Mouse (Mus musculus): Measurements from ENCODE around the gene Bpifc. TPM values are rescaled to one million over a fixed set of nuclear protein-coding genes. Genes with fewer than 3 reads are reported as not detected.
"Not testable (repeated sequence)": the region's sequence is repeated elsewhere in the genome, so short reads cannot be mapped to it uniquely, and the experiment has no call there.

Gene Bpifc
- total RNA-seq (2022): under 1 TPM; 0.11 to 0.39 (median 0.20) TPM

- no peak for DNase-seq (ENCODE audit: low spot score in 2 of 2)
Measured at GRCm38 (mm10) chr10:86011781-86012180, at the start of gene Bpifc. TSS of gene Bpifc (minus strand) at chr10:86011895.

- DNase-seq (ENCODE audit: low spot score in 2 of 2): no peak
Measured at GRCm38 (mm10) chr10:86060267-86060666, 48.6 kb upstream of the Bpifc start.

DNA sequence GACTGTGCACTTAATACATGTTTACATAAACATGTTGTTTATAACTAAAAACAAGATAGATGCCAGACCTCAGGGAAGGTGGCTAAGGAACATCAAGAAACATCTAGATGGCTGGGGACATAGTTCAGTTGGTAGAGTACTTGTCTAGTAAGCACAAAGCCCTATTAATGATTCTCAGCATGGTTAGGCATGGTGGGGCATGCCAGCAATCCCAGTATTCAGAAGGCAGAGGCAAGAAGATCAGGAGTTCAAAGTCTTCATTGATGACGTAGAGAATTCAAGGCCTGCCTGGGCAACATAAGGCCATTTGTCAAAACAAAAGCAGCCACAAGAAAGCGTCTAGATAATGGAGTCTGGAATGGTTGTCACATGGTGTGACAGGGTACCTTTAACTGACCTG is 46.0 kb upstream of the Bpifc start:
- no peak for DNase-seq (ENCODE audit: low spot score in 2 of 2)

- DNase-seq (ENCODE audit: low spot score in 2 of 2): no peak
Measured at GRCm38 (mm10) chr10:86057286-86057685, 45.6 kb upstream of the Bpifc start.

DNA sequence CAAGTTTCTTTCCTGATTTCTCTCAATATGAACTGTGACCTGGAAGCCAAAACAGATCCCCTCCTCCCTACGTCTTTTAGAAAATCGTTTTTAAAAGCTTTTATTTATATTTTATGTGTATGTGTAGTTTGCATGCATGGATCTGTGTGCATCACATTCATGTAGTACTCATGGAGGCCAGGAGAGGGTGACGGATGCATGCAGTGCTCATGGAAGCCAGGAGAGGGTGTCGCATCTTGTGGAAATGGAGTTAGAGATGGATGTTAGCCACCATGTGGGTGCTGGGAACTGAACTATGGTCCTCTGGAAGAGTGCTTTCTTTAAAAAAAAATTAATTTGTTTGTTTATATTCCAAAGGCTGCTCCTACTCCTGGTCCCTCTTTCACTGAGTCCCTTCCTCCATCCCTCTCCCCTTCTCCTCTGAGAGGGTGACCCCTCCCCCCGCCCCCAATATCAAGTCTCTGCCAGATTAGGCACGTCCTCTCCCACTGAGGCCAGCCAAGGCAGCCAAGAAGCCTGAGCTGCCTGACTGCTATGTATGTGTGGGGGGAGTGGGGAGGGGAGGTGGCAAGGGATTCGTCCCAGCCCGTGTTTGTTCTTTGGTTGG is 44.7 kb upstream of the Bpifc start:
- no peak for DNase-seq (ENCODE audit: low spot score in 2 of 2)

DNA sequence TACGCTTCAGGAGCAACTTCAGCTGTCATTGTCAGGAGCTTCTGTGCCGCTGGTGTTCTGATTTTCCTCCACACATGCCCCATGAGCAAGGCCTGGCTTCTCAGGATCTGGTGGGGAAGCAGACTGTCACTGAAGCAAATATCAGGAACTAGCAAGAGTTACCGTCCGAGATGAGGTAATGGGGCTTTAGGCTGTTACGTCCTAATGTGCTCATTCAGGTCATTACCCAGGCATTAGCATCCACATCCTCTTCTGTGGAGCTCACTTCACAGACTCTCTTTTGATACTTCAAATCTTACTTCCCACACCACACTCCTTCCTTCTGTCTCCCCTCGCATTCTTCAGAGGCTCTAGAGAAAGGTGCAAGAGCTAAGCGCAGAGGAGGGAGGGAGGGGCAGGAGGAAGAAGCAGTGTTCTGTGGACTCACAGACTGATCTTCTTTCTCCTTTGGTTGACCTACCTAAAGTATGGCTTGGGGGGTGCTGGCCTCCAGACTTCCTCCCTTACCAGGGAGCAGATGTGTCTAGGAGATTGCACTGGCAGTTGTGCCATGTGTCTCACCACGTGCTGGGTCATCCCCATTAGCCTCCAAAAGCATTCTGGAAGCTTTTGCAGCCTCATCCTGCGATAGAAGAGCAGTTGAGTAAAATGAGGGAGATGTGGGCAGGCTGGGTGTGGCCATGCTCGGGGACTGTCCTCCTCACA is 41.3 kb upstream of the Bpifc start:
- no peak for DNase-seq (ENCODE audit: low spot score in 2 of 2)

DNA sequence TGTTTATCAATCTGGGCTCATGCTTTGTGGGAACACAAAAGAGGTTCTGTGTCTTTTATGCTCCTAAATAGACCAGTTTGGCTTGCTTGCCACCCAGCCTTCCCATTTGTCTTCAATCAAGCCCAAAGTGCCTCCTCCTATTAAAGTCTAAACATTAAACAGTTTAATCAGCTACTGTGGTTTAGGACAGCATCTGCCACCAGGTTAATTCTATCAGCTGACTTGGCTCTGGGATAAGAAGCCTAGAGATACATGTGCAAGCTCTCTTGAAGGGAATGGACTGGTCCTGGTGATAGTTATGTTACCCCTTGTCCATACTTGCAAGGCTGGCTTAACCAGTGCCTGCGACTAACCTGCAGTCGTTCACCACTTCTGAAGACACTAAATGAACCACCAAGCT is 38.8 kb upstream of the Bpifc start:
- DNase-seq (ENCODE audit: low spot score in 2 of 2): no peak

DNA sequence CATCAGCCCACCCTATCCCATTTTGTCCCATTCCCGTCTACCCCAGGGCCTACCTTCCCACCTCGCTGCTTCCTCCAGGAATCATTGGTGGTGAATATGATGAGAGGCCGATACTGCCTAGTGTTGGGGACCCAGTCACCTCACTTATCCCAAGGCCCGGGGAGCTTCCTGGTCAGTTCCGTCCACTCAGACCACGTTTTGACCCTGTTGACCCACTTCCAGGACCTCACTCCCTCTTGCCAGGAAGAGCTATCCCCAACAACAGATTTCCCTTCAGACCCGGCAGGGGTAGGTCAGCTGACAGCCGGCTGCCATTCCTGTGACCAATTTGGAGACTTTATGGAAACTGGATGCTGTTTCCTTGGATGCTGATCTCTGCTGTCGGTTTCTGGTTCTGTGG is 36.1 kb upstream of the Bpifc start:
- DNase-seq (ENCODE audit: low spot score in 2 of 2): no peak

DNA sequence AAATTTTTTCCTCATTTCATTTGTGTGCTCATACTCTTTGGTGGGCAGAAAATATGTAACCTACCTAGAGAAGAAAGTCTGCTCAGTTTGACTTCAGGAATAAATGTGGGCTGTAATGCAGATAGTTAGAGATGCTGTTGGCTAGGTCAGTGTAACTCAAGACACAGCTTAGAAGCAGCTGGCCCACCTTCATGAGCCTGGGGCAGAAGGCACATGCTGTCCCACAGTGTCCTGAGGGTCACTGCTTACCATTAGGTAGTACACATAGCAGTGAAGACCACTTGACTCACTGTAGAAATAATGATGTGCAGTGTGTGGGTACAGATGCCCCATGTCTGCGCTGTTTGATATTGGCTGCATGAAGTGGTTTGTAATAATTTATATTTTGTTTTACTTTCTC is 34.7 kb upstream of the Bpifc start:
- no peak for DNase-seq (ENCODE audit: low spot score in 2 of 2)

DNA sequence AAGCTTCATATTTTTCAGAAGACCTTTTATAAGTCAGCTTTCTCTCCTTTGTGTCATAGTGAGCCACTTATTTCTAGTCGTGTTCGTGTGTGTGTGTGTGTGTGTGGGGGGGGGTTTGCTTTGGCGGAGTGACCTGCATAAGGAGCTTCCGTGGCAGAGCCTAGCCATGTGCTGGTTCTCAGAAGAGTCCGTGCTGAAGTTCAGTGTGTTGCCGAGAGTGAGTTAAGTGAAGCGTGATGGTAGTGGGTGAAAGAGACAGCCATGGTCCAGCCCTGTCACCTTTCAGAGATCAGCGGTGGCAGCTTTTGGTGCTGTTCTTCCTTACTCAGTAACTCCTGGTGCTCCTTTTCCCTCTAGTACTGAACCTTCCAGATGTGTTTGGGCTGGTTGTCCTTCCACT is 32.4 kb upstream of the Bpifc start:
- DNase-seq (ENCODE audit: low spot score in 2 of 2): no peak

- no peak for DNase-seq (ENCODE audit: low spot score in 2 of 2)
Measured at GRCm38 (mm10) chr10:86043651-86044050, 32.0 kb upstream of the Bpifc start.

GRCm38 (mm10) chr10:86034007-86034728 is 22.5 kb upstream of the Bpifc start:
- no peak for DNase-seq (ENCODE audit: low spot score in 2 of 2)

DNA sequence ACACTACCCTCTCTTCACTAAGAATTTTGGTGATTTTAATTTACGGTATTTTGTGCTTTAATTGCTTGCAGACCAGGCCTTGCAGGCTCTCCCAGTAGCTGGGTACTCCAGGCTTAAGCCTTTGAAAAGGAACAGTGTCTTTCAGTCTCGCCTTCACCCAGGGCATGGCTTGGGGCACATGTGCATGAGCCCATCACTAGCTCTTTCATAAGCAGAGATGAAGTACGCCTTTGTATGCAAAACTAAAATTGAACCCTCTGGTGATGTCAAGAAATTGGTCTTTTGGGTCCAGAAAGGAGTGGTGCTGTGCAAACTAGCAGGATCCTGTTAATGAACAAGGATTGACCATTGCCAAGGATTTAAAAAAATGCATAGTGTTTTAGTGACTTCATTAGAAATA is 20.8 kb upstream of the Bpifc start:
- DNase-seq (ENCODE audit: low spot score in 2 of 2): peak in 1 of 2 experiments; percentile 25

GRCm38 (mm10) chr10:86030743-86031142 is 19.0 kb upstream of the Bpifc start:
- no peak for DNase-seq (ENCODE audit: low spot score in 2 of 2)

- DNase-seq (ENCODE audit: low spot score in 2 of 2): not testable (repeated sequence)
Measured at GRCm38 (mm10) chr10:86026807-86027206, 15.1 kb upstream of the Bpifc start.

- DNase-seq (ENCODE audit: low spot score in 2 of 2): no peak
Measured at GRCm38 (mm10) chr10:86026354-86026753, 14.7 kb upstream of the Bpifc start.

DNA sequence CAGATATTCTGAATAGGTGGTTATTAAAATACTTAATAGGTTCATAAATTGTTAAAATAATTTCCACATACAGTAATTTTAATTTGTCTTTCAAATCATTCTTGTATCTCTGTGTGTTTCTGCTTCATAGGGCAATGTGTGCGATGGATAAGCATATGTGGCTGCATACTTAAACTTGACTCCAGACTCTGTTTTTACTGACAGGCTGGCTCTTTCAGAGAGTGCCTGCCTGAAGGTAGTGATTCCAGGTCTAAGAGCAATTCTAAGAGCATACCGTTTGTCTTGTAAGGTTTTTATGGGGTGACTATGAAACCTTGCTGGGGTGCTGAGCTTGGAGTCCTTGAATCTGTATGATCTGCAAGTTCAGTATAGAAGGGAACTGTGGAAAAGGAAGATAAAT is 14.2 kb upstream of the Bpifc start:
- no peak for DNase-seq (ENCODE audit: low spot score in 2 of 2)

- no peak for DNase-seq (ENCODE audit: low spot score in 2 of 2)
Measured at GRCm38 (mm10) chr10:86023149-86023548, 11.5 kb upstream of the Bpifc start.

DNA sequence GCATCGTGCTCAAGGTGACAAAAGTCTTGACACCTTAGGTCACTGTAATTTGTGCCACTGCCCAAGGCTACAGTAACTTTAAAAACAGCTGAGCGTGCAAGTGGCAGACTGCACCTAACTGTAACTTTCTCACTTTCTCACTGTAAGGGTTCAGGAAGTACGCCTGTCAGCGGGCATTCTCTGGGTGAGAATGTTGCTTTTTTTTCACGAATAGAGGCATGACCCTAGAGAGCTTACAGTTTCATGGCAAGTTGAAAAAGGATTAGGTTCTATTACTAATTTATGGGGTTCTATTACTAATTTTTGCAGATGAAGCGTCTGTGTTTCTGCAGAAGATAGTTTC is 10.8 kb upstream of the Bpifc start:
- no peak for DNase-seq (ENCODE audit: low spot score in 2 of 2)

DNA sequence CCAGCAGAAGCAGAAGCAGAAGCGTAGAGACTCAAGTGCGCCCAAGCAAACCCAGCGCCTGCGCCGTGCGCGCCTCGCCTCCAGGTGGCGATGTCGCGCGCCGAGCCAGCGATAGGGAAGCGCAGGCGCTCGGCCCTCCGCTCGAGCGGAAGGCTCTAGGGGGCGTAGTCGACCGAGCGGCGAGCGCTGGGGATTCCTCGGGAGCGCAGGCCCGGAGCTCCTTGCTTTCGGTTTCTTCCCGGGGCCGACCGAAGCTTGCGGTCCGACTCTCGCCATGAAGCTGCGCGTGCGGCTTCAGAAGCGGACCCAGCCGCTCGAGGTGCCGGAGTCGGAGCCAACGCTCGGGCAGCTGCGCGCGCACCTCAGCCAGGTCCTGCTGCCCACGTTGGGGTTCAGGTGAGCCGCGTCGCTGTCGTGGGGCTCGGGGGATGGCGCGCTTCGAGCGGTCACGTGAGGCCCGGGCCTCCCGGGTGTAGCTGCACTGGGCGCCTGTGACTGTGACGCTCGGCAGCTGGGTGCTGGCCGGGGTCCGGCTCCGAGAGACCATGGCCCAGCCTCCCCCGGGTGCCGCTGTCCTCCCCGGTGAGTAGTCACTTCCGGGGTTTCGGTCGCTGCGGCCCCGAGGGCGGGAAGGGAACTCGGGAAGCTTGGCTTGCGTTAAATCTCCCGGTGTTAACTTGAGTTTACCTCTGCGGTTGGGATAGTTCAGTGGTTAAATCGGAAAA is 10.2 kb upstream of the Bpifc start, which contains the start of gene Fbxo7:
TSS of gene Fbxo7 (plus strand) at position 224 of the 725 bp plus-strand sequence.
- peak; percentile 77 for DNase-seq (ENCODE audit: low spot score in 2 of 2)

- DNase-seq (ENCODE audit: low spot score in 2 of 2): no peak
Measured at GRCm38 (mm10) chr10:86021408-86021748, 9.7 kb upstream of the Bpifc start.

DNA sequence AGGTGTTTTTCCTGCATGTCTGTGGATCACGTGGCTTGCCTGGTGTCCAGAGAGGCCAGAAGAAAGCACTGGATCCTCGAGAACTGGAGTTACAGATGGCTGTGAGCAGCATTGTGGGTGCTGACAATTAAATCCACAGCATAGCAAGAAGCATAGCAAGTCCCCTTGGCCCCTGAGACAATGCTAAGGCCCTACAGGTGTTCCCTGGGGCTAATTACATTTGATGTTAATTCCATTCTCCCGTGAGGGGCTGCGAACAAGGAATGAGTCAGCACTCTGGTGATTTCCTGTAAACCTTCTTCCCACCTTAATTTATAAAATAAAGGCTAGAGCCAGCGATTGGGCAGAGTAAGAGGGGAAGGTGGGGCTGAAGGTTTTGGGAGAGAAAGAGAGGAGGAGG is 7.1 kb upstream of the Bpifc start:
- no peak for DNase-seq (ENCODE audit: low spot score in 2 of 2)
